ENCODE assay signal across 14 mouse cellular contexts in genomic region chr13:98834723-98835122, GRCm38 (mm10). TPM values are rescaled to one million over a fixed set of nuclear protein-coding genes. Genes with fewer than 3 reads are reported as not detected.
DNase-seq lines count a peak whose midpoint lies in the region; ATAC-seq and TF ChIP-seq lines count a peak whose summit lies in the region.
"Had no signal": no experiment of that assay in that cellular context is flagged by ENCODE, and none has a peak within 500 bp of the region (broad histone marks: within the 10 kb centered on the region; RNA-seq: fewer than 3 reads in every experiment).

No protein-coding gene starts in this region.

- 0 out of 2 replicates have a peak overlapping the region, but pooled peaks have one; percentile 9 for H3K27ac ChIP-seq in forebrain, postnatal 0 days (ENCODE audit: low read depth, low read length)
- no peak overlapping the region for H3K27ac ChIP-seq in forebrain, embryonic 13.5 days
- H3K27ac ChIP-seq in limb, embryonic 11.5 days (replicated peaks; ENCODE audit: low read depth, low read length): no peak overlapping the region
- H3K27ac ChIP-seq in limb, embryonic 10.5 days: no peak overlapping the region
- H3K27ac ChIP-seq in hindbrain, embryonic 12.5 days: no peak overlapping the region
- H3K27ac ChIP-seq in neural tube, embryonic 13.5 days (replicated peaks): 0 out of 2 replicates have a peak overlapping the region, but pooled peaks have one; percentile 28
- H3K27ac ChIP-seq: embryonic facial prominence, embryonic 15.5 days had no signal

- no peak for DNase-seq in forebrain, postnatal 0 days
- DNase-seq in limb, embryonic 11.5 days (ENCODE audit: low spot score): no peak
- DNase-seq in limb, embryonic 10.5 days (ENCODE audit: low spot score): no peak
- DNase-seq in adrenal gland, postnatal 14 days: no peak
- DNase-seq: B cell, adult 2 months; kidney, postnatal 14 days; layer of hippocampus, adult 9-11 months; lung, embryonic 14.5 days; thymus, postnatal 36 days had no signal

- 84% methylated on average over 3 of the region's 3 CpGs for WGBS in forebrain, postnatal 0 days
- WGBS in forebrain, embryonic 13.5 days: 84% methylated on average over 3 of the region's 3 CpGs
- WGBS in limb, embryonic 11.5 days: 83% methylated on average over 3 of the region's 3 CpGs
- 81% methylated on average over 3 of the region's 3 CpGs for WGBS in limb, embryonic 10.5 days
- WGBS in hindbrain, embryonic 12.5 days: 81% methylated on average over 3 of the region's 3 CpGs
- WGBS in neural tube, embryonic 13.5 days: 80% methylated on average over 3 of the region's 3 CpGs

- 0 out of 2 replicates have a peak, but pooled peaks have one; percentile 5 for ATAC-seq in forebrain, postnatal 0 days
- no peak for ATAC-seq in forebrain, embryonic 13.5 days
- ATAC-seq in limb, embryonic 11.5 days (ENCODE audit: insufficient number of reproducible peaks, low FRiP score, low TSS enrichment, low read depth): 0 out of 2 replicates have a peak, but pooled peaks have one; percentile 55
- 0 out of 2 replicates have a peak, but pooled peaks have one; percentile 35 for ATAC-seq in hindbrain, embryonic 12.5 days (ENCODE audit: low FRiP score)
- ATAC-seq in neural tube, embryonic 13.5 days (ENCODE audit: low read depth): 0 out of 2 replicates have a peak, but pooled peaks have one; percentile 20
- ATAC-seq: inflammation-experienced regulatory T-cells, adult 6 months had no signal

- H3K4me2 ChIP-seq in forebrain, postnatal 0 days (ENCODE audit: low read depth): no peak overlapping the region
- no peak overlapping the region for H3K4me2 ChIP-seq in forebrain, embryonic 13.5 days
- H3K4me2 ChIP-seq in limb, embryonic 11.5 days (ENCODE audit: low read depth, severe bottlenecking): no peak overlapping the region
- H3K4me2 ChIP-seq in hindbrain, embryonic 12.5 days (replicated peaks): no peak overlapping the region
- H3K4me2 ChIP-seq in neural tube, embryonic 13.5 days: no peak overlapping the region
- H3K4me2 ChIP-seq: embryonic facial prominence, embryonic 15.5 days; lung, embryonic 14.5 days had no signal

- peaks cover 8% of the 10 kb centered on the region; the same call in 1 of the 2 replicates for H3K36me3 ChIP-seq in forebrain, postnatal 0 days (ENCODE audit: insufficient read depth)
- peaks cover 23% of the 10 kb centered on the region for H3K36me3 ChIP-seq in forebrain, embryonic 13.5 days (ENCODE audit: poor library complexity, severe bottlenecking)
- no peaks in the 10 kb centered on the region for H3K36me3 ChIP-seq in limb, embryonic 11.5 days (ENCODE audit: control insufficient read depth, insufficient read depth, low read length)
- peaks cover 31% of the 10 kb centered on the region for H3K36me3 ChIP-seq in limb, embryonic 10.5 days
- peaks cover 10% of the 10 kb centered on the region; the same call in 1 of the 2 replicates for H3K36me3 ChIP-seq in hindbrain, embryonic 12.5 days
- peaks cover 22% of the 10 kb centered on the region for H3K36me3 ChIP-seq in neural tube, embryonic 13.5 days

- no peak overlapping the region for H3K9ac ChIP-seq in forebrain, postnatal 0 days
- H3K9ac ChIP-seq in forebrain, embryonic 13.5 days: no peak overlapping the region
- no peak overlapping the region for H3K9ac ChIP-seq in limb, embryonic 11.5 days (ENCODE audit: low read length)
- H3K9ac ChIP-seq in hindbrain, embryonic 12.5 days: no peak overlapping the region
- H3K9ac ChIP-seq in neural tube, embryonic 13.5 days: no peak overlapping the region
- H3K9ac ChIP-seq: embryonic facial prominence, embryonic 15.5 days; lung, embryonic 14.5 days had no signal

- H3K4me3 ChIP-seq in forebrain, postnatal 0 days (ENCODE audit: low read depth, low read length): no peak overlapping the region
- no peak overlapping the region for H3K4me3 ChIP-seq in forebrain, embryonic 13.5 days
- H3K4me3 ChIP-seq in limb, embryonic 11.5 days (ENCODE audit: low read depth, low read length): no peak overlapping the region
- no peak overlapping the region for H3K4me3 ChIP-seq in limb, embryonic 10.5 days
- no peak overlapping the region for H3K4me3 ChIP-seq in hindbrain, embryonic 12.5 days
- H3K4me3 ChIP-seq in neural tube, embryonic 13.5 days: no peak overlapping the region
- H3K4me3 ChIP-seq: embryonic facial prominence, embryonic 15.5 days had no signal

- no peak for TF ChIP-seq CTCF in forebrain, postnatal 0 days (IDR thresholded peaks at IDR 0.05; ENCODE audit: low read depth)

- no peaks in the 10 kb centered on the region for H3K9me3 ChIP-seq in forebrain, postnatal 0 days (ENCODE audit: low read length)
- no peaks in the 10 kb centered on the region for H3K9me3 ChIP-seq in forebrain, embryonic 13.5 days (replicated peaks)
- no peaks in the 10 kb centered on the region for H3K9me3 ChIP-seq in limb, embryonic 11.5 days (ENCODE audit: control insufficient read depth, low read length)
- no peaks in the 10 kb centered on the region for H3K9me3 ChIP-seq in limb, embryonic 10.5 days (replicated peaks)
- H3K9me3 ChIP-seq in hindbrain, embryonic 12.5 days (replicated peaks): no peaks in the 10 kb centered on the region
- no peaks in the 10 kb centered on the region for H3K9me3 ChIP-seq in neural tube, embryonic 13.5 days
- H3K9me3 ChIP-seq: embryonic facial prominence, embryonic 15.5 days had no signal

- H3K4me1 ChIP-seq in forebrain, postnatal 0 days (ENCODE audit: insufficient read depth): no peaks in the 10 kb centered on the region
- no peaks in the 10 kb centered on the region for H3K4me1 ChIP-seq in forebrain, embryonic 13.5 days
- H3K4me1 ChIP-seq in limb, embryonic 11.5 days (ENCODE audit: control insufficient read depth, insufficient read depth, low read length): no peaks in the 10 kb centered on the region
- H3K4me1 ChIP-seq in limb, embryonic 10.5 days: no peaks in the 10 kb centered on the region
- no peaks in the 10 kb centered on the region for H3K4me1 ChIP-seq in hindbrain, embryonic 12.5 days
- H3K4me1 ChIP-seq in neural tube, embryonic 13.5 days (replicated peaks): no peaks in the 10 kb centered on the region
- H3K4me1 ChIP-seq: embryonic facial prominence, embryonic 15.5 days had no signal

- no peaks in the 10 kb centered on the region for H3K27me3 ChIP-seq in forebrain, postnatal 0 days (ENCODE audit: insufficient read depth, low read length)
- H3K27me3 ChIP-seq in forebrain, embryonic 13.5 days: no peaks in the 10 kb centered on the region
- no peaks in the 10 kb centered on the region for H3K27me3 ChIP-seq in limb, embryonic 11.5 days (ENCODE audit: control insufficient read depth, insufficient read depth, low read length)
- no peaks in the 10 kb centered on the region for H3K27me3 ChIP-seq in limb, embryonic 10.5 days (ENCODE audit: low read depth, poor library complexity, severe bottlenecking)
- H3K27me3 ChIP-seq in hindbrain, embryonic 12.5 days: no peaks in the 10 kb centered on the region
- H3K27me3 ChIP-seq in neural tube, embryonic 13.5 days: no peaks in the 10 kb centered on the region
- H3K27me3 ChIP-seq: embryonic facial prominence, embryonic 15.5 days had no signal

RNA-seq across cellular contexts. Expression of gene Fcho2, which starts 19.5 kb away (rescaled TPM):
- total RNA-seq in forebrain, postnatal 0 days (2014; rRNA removed): 19.9 and 25.1 TPM in 2 replicates
- polyA plus RNA-seq in forebrain, postnatal 0 days (2015; fragmentation: Nextera tagmentation; extraction: Ambion mirVana): 9.5 and 14.1 TPM in 2 replicates
- 28.8 and 33.4 TPM in 2 replicates for polyA plus RNA-seq in forebrain, embryonic 13.5 days (2015; fragmentation: Nextera tagmentation; extraction: Ambion mirVana)
- polyA plus RNA-seq in limb, embryonic 11.5 days (2014; fragmentation: Nextera tagmentation; extraction: Ambion mirVana): 29.3 and 34.8 TPM in 2 replicates
- 26.1 and 34.1 TPM in 2 replicates for polyA plus RNA-seq in limb, embryonic 10.5 days (2016; fragmentation: Nextera tagmentation; extraction: Ambion mirVana)
- 48.3 and 49.6 TPM in 2 replicates for polyA plus RNA-seq in hindbrain, embryonic 12.5 days (2016; fragmentation: Nextera tagmentation; extraction: Ambion mirVana)
- polyA plus RNA-seq in neural tube, embryonic 13.5 days (2015; fragmentation: Nextera tagmentation; extraction: Ambion mirVana): 27.9 and 32.5 TPM in 2 replicates
- 47.5 and 55.1 TPM in 2 replicates for total RNA-seq in adrenal gland, postnatal 14 days (2021)

Comparison
In these comparisons a context has a peak if more than half of its experiments do, and no peak if none do; other contexts are left out.
1. H3K27ac ChIP-seq: peak in forebrain, postnatal 0 days (single experiment) and neural tube, embryonic 13.5 days (single experiment); none in forebrain, embryonic 13.5 days (single experiment), limb, embryonic 11.5 days (single experiment), limb, embryonic 10.5 days (single experiment) and hindbrain, embryonic 12.5 days (single experiment).